Mouse (Mus musculus): ENCODE measurements around the gene Hoxd4.

Hoxd4 gene

DNA sequence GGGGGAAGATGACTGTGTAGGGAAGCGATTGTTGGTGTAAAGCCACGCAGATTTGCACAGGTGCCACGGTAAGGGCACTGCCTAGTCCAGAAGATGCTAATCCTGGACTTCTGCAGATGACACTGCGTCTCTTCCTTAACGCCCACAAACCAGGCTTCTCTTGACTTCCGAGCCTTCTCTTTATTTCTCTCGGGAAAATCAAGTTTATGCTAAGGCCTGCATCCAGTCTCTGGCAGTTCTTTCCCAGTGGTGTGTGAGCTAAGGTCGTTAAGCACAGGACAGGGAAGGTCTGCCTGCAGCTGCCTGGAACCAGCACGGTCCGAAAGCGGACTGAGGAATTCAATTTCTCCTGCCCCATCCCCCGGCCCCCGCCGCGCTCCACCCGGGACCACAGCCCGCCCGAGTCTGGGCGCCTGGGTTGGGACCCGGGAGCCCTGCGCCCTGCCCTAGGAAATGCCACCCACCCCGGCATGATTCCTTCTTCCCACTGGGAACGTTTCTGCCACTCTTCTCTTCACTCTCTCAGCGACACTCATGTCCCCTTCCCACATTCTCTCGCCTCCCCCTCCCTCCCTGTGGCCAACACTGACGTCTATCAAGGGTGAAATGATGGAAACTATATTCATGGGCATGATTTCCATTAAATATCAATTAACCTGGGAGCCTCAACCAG lies 7.9 kb upstream of the Hoxd4 start:
- in situ Hi-C loops (cut with MboI, MseI) = no loop called here

GRCm38 (mm10) chr2:74704393-74704998 lies 7.2 kb upstream of the Hoxd4 start, which contains the start of gene Hoxd8:
Gene Hoxd8, plus strand, starts transcription at chr2:74704615.
- in situ Hi-C loops (cut with MboI, MseI) = no loop called here

DNA sequence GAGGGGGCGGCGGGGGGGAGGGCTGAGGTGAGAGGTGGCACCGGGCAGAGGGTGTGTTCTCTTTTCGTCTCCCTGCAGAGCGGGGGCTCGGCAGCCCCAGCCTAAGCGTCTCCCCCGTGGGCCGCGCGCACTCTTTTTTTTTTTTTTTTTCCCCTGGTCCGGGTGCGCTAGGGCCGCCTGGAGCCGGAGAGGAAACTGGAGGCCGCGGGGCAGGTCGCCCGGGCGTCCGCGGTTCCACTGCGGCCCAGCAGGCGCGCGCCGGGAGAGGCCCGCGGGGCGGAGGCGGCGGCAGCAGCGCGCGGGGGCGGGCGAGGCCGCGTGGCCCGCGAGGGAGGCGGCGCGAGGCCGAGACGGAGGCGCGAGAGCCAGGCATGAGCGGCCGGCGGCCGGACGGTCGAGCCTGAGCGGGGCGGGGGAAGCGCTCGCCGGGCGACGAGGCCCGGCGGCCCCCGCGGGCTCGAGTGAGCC lies 6.7 kb upstream of the Hoxd4 start:
- in situ Hi-C loops (cut with MboI, MseI) = no loop called here

- in situ Hi-C loops (cut with MboI, MseI) = no loop called here
Measured at GRCm38 (mm10) chr2:74705467-74706089, 6.2 kb upstream of the Hoxd4 start.

- in situ Hi-C loops (cut with MboI, MseI) = no loop called here
Measured at GRCm38 (mm10) chr2:74706393-74706960, 5.3 kb upstream of the Hoxd4 start.

DNA sequence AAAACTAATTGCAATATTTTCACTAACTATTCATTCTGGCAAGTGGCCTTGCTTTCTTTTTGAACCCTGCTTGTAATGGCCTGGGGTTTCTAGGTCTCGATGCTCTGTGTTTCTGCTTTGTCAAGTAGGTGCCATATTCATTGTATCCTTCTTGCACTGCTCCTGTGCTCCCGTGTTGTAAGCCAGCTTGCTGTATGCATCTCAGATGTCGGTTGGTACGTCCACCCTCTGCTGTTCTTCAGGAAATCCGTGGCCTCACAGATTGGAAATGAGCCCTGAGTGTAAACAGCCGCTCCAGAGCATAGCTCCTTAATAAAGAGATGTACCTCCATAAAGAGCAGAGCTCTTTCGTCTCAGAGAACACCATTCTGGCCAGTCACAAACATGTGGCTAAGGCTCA lies 4.1 kb upstream of the Hoxd4 start:
- in situ Hi-C loops (cut with MboI, MseI) = no loop called here

GRCm38 (mm10) chr2:74708676-74709075 lies 3.1 kb upstream of the Hoxd4 start:
- in situ Hi-C loops (cut with MboI, MseI) = no loop called here

DNA sequence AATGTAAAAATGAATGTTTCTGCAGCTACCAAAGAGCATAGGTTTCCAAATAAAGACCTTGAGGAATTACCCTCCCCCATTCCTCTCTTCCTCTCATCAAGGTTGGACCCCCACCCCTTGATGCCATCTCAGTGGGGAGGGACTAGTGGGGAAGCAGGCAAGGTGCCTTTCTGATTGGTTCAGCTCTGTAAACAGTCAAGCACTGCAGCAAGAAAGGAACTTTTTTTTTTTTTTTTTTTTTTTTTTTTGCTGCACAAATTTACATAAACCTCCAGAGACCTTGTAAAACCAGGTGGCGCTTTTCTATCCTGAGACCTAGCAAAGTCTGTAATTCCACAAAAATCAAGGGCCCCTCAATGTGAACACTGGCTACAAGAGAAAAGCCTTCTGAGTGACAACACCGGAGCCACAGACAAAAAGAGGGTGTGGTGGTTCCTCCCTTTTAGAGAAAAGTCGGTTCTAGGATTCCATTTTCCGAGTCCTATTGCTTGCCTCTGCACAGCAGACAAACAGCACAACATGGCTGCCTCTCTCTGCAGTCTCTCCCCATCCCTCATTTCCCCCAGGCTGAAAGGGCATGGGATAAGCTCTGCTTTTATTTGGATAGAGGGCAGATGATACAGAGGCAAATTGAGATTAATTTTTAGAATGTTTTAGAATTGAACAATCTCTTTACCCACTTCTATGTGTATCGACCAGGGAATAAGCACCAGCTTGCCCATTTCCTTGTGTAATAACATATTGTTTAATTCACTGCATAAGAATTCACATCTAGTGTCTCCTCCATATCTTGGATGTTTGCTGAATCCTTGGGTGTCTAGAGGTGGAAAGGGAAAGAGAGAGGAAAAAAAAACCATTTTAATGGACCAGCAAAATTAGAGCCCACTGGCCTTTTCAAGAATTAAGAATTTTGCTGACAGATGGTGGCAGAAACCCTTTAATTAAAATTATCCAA lies 2.0 kb upstream of the Hoxd4 start:
- in situ Hi-C loops (cut with MboI, MseI) = no loop called here

DNA sequence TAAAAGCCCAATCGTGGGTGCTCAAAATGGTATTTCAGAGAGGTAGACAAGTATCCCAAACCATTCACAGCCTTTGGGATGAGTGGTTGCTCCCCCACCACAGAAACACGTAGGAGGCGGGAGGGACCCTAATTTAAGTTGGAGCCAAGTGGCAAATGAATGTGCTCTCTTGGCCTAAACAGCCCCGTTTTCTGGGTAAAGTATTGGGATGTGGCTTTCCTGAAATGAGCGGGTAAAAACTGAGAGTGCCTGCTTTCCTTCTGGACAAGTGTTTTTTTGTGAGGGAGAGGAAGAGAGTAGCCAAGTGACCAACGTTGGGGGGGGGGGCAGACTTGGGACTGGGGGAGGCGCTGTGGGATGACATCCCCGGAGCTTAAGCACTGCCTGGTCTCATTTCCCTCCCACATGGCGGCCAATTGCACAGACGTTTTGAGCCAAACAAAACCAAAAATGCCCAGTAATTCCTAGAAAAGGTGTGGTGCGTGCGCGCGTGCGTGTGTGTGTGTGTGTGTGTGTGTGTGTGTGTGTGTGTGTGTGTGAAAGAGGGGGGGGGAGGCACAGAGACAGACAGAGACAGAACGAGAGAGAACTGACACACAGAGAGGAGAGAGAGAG lies 693 bp upstream of the Hoxd4 start:
- in situ Hi-C loops (cut with MboI, MseI) = no loop called here

DNA sequence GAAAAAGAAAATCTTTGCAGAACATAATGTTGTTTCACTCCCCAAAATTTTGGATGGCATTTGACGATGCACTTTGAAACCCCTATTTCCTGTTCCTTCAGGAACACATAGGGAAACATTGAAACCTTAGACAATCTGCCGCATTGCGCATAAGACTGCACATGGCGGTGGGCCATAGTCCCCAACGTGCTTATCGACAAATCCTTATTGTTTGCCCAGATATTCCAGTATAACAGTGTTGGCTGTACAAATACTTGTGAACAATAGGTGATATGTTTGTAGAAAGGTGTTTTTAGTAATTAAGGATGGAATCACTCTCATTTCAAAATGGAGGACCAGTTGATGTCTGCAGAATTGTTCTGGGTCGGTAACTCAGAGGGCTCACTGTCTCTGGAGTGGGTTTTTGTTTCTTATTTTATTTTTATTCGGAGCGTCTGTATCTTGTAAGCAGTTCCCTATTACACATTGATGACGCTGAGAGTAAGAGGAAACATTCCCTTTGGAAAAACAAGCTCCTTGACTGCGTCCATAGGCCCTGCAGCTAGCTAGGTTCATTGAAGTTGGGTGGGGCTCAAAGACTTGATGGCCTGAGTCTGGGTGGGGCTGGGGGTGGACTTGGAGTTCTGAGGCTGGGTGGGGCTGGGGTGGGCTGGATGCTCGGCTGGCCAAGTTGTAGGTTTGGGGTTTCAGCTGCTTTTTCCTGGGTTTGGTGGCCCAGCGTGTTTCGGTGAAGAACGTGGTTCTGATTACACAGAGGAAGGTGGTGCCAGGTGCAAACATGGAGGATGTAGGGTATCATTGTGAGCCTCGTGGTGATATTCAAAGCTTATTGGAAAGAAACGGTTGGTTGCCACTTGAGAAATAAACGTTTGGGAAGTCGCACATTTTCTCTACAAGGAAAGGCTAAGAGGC lies 1.8 kb downstream of the Hoxd4 start:
- in situ Hi-C loops (cut with MboI, MseI) = no loop called here

- in situ Hi-C loops (cut with MboI, MseI) = no loop called here
Measured at GRCm38 (mm10) chr2:74714156-74714789, 2.5 kb downstream of the Hoxd4 start.

DNA sequence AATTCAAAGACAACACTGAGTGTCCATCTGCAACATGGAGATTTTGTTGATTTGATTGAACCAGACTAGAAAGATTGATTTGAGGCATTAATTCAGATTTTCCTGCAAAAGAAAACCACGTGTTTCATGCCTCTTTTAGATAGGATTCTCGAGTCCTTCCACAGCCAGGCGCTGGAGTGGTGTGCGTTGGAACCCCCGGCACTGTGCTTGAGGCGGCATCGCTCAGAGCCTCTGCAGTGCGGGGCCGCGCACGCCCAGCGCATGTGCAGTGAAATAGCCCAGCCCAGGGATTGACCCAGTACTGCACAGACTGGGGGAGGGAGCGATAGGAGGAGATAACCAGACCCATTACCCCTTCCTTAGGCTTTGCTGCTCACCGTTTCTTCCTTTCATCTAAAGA lies 3.2 kb downstream of the Hoxd4 start:
- in situ Hi-C loops (cut with MboI, MseI) = loop anchor here (5.0 kb wide), 2 partner anchors 247 to 427 kb away; no protein-coding TSS in a partner anchor

DNA sequence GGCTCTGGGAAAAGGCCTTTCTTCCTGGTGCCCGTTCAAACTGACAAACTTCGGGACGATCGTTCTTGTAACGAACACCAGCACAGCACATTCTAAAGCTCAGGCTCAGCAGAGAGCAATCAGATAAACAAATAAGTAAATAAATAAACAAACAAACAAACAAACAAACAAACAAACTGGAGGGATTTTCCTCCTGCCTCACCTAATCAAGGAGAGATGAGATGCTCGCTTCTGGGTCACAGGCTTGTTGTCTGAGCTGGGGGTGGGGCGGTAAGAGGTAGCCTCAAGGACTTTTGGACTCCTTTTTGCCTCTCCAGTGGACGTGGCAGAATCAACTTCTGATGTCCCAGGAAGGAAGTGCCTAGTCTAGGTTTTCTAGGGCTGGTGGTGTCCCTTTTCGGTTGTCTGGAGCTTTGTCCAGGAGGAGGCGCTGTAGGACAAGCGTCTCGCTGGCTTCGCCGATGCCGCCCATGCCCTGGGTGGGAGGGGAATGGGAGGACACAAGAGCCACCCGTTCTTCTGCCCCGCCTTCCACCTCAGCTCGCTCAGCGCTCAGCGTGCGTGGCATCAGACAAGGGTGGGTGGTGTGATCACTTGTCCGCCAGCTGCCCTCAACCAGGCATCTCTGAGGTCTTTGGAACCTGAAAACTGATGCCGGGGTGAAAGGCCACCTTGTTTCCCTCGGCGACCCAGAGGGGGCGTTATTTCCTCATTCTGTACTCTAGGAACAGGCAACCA lies 3.9 kb downstream of the Hoxd4 start:
- in situ Hi-C loops (cut with MboI, MseI) = loop anchor here (5.0 kb wide), 2 partner anchors 247 to 427 kb away; no protein-coding TSS in a partner anchor

DNA sequence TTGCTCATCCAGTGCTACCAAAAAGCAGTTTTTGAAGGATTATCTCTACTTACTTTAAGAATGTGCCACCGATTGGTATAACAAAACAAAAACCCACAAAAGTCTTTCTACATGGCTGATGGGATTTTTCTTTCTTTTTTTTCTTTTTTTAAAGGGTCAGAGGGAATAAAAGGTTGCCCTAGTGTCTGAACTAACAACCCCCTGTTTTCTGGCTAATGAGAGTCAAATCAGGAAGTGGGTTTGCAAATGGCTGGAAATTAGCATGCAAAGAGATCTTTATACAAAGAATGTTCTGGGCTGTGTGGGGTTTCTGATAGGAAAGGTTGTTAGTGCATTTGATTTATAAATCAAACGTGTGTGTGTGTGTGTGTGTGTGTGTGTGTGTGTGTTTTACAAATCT lies 8.7 kb downstream of the Hoxd4 start:
- in situ Hi-C loops (cut with MboI, MseI) = loop anchor here (10.0 kb wide), 1 partner anchor 584 kb away; no protein-coding TSS in a partner anchor

DNA sequence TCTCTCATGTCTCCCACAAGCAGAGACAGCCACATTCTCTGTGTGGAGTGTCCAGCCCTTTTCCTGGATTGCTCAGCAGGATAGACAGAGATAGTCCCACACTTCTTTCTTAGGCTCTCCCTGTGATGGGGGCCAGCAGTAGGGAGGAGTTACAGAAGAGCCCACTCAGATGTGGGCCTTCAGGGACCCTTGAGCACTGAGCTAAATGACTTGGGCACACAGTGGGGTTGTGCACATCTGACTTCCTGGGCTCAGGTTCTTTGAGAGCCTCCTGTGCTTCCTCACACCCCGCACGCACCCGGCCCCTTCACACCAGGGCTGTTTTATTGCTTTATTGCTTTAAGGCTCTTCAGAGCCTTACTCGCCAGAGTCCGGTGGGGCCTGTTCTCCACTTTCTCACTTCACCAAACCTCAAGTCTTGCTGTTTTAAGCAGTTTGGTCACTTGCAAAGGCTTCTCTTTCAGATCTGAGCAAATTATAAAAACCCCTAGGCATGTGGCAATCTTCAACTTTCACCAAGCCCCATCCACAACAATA lies 9.3 kb downstream of the Hoxd4 start:
- in situ Hi-C loops (cut with MboI, MseI) = loop anchor here (10.0 kb wide), 1 partner anchor 584 kb away; no protein-coding TSS in a partner anchor

- in situ Hi-C loops (cut with MboI, MseI) = loop anchor here (10.0 kb wide), 1 partner anchor 583 kb away; no protein-coding TSS in a partner anchor
Measured at GRCm38 (mm10) chr2:74721882-74722281, 10.2 kb downstream of the Hoxd4 start.

DNA sequence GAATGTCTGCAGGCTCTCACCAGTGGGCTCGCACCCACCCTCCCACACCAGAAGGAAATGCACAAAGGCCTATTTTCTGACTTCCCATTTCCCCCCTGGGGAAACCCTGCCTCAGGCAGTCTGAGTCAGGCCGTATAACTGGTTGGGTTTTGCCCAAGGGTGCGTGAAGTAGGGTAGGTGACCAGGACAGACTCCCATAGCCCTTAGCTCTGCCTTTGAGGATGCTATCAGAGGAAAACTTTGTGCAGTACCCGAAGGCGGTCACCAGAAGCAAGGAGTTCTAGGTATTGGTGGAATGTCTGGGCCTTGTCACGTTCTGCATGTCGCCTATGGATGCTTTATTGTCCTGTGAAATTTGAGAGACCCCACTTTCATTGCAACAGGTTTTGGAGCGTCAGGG lies 11.2 kb downstream of the Hoxd4 start:
- in situ Hi-C loops (cut with MboI, MseI) = loop anchor here (10.0 kb wide), 1 partner anchor 582 kb away; no protein-coding TSS in a partner anchor
